Mouse (Mus musculus) brain, embryonic 14.5 days (tissue): ENCODE measurements around the gene Ttll10.

Source experiments
- CTCF ChIP-seq: fragments of 200-500 bp; IDR thresholded peaks from 2 replicates; pipeline ENCODE4 v1.5.1; 2012; ENCODE audit warnings: inconsistent platforms, mild to moderate bottlenecking, moderate library complexity, borderline replicate concordance; ENCODE audit not compliant: insufficient read depth, insufficient read length; ENCODE audit errors: extremely low read depth
- POLR2A ChIP-seq: fragments of 200-500 bp; IDR thresholded peaks from 2 replicates; pipeline ENCODE4 v1.6.1; 2012; ENCODE audit warnings: mild to moderate bottlenecking, inconsistent platforms, borderline replicate concordance; ENCODE audit not compliant: poor library complexity, insufficient read depth, insufficient read length, severe bottlenecking; ENCODE audit errors: extremely low read depth

DNA sequence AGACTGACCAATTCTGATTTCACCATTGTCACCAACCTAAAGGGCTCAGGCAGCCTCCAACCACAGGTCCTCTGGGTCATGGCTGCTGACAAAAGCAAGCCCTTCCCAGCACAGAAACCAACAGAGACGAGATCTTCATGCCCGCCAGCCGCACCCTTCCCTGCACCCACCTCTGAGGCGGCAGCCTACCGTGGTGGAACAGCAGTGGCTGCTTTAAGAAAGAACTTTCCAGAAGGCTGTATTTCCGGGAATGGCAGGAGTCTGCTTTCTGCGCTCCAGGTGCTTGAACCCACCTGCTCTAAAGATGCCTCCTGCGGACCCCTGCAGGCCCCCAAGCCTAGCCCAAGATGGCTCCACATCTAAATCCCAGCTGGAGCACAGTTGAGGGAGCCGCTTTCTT lies 388 bp downstream of the Ttll10 start:
- no peak for TF ChIP-seq CTCF
- TF ChIP-seq POLR2A: no peak
